Mouse (Mus musculus) layer of hippocampus, adult 11-12 months (tissue): Measurements from ENCODE around the gene Gm28961.
"Not testable (repeated sequence)": the region's sequence is repeated elsewhere in the genome, so short reads cannot be mapped to it uniquely, and the experiment has no call there.

Experiments
- DNase-seq: peaks from one replicate; pipeline ENCODE4 v3.0.0; 2022; ENCODE audit warnings: low spot score

Gene Gm28961

GRCm38 (mm10) chrY:57705397-57705796 is at the start of gene Gm28961:
Gene Gm28961 (plus strand): TSS chrY:57705697.
- DNase-seq, result not testable (repeated sequence)
